Mouse (Mus musculus): ENCODE measurements around the gene Polk. TPM values are rescaled to one million over a fixed set of nuclear protein-coding genes. Genes with fewer than 3 reads are reported as not detected.

The Polk gene
- polyA plus RNA-seq, 3 experiments from 2014 or later = 21.3 to 29.1 (median 21.8) TPM

- no peak for ATAC-seq
Measured at GRCm38 (mm10) chr13:96458606-96459005, 83.8 kb downstream of the Polk start.

GRCm38 (mm10) chr13:96458018-96458417, 84.4 kb downstream of the Polk start:
- ATAC-seq = no peak

GRCm38 (mm10) chr13:96457566-96457965, 84.8 kb downstream of the Polk start:
- no peak for ATAC-seq

- ATAC-seq = no peak
Measured at GRCm38 (mm10) chr13:96454288-96454687, 88.1 kb downstream of the Polk start.

- ATAC-seq = no peak
Measured at GRCm38 (mm10) chr13:96452621-96453020, 89.8 kb downstream of the Polk start.

GRCm38 (mm10) chr13:96451386-96452140, 90.8 kb downstream of the Polk start:
- ATAC-seq = no peak

GRCm38 (mm10) chr13:96450869-96451268, 91.5 kb downstream of the Polk start:
- no peak for ATAC-seq

- no peak for ATAC-seq
Measured at GRCm38 (mm10) chr13:96450205-96450856, 92.0 kb downstream of the Polk start.

- no peak for ATAC-seq
Measured at GRCm38 (mm10) chr13:96440436-96440835, 101.9 kb downstream of the Polk start.

GRCm38 (mm10) chr13:96436921-96437320, 105.5 kb downstream of the Polk start:
- ATAC-seq = no peak

GRCm38 (mm10) chr13:96435793-96436192, 106.6 kb downstream of the Polk start:
- no peak for ATAC-seq

- no peak for ATAC-seq
Measured at GRCm38 (mm10) chr13:96434899-96435331, 107.5 kb downstream of the Polk start.

GRCm38 (mm10) chr13:96433648-96434190, 108.7 kb downstream of the Polk start:
- ATAC-seq = no peak

GRCm38 (mm10) chr13:96433041-96433440, 109.3 kb downstream of the Polk start:
- no peak for ATAC-seq

GRCm38 (mm10) chr13:96432376-96432811, 110.0 kb downstream of the Polk start:
- no peak for ATAC-seq

GRCm38 (mm10) chr13:96431595-96432156, 110.7 kb downstream of the Polk start:
- peak; percentile 89 for ATAC-seq

Other genes starting within 250 kb of the Polk start
- gene Poc5, start 154.3 kb downstream of the Polk start, polyA plus RNA-seq (2017; shearing (Covaris generic)) = 10 to 100 TPM; 11.6 to 15.1 (median 12.6) TPM
- not detected for gene Ankdd1b, start 71.4 kb downstream of the Polk start, polyA plus RNA-seq (2017; shearing (Covaris generic))
- not detected for gene Gm17622, start 51.8 kb downstream of the Polk start, polyA plus RNA-seq (2017; shearing (Covaris generic))
- 10 to 100 TPM in 1 of 3 experiments, 1 to 10 TPM in 2; 5.5 to 12.1 (median 9.0) TPM for gene Col4a3bp, start within 50 bp of the Polk start, polyA plus RNA-seq (2017; shearing (Covaris generic))
- 10 to 100 TPM; 44.2 to 73.9 (median 53.7) TPM for gene Hmgcr, start 128.4 kb upstream of the Polk start, polyA plus RNA-seq (2017; shearing (Covaris generic))
- gene Ankrd31, start 205.7 kb upstream of the Polk start, polyA plus RNA-seq (2017; shearing (Covaris generic)) = not detected